Mouse (Mus musculus) adrenal gland, postnatal 14 days (tissue): ENCODE data around the gene Ccdc88c. TPM values are rescaled to one million over a fixed set of nuclear protein-coding genes. Genes with fewer than 3 reads are reported as not detected.

Source experiments
- DNase-seq: peaks from one replicate; pipeline ENCODE4 v3.0.0; 2021; ENCODE audit warnings: mixed read lengths
- long read RNA-seq, 2 experiments: library from polyadenylated mRNA; stranded (forward); transcript quantifications; one replicate each; pipeline ENCODE4 v2.0.0; 2021
- total RNA-seq: library from RNA; stranded (reverse); gene quantifications from 2 replicates; pipeline ENCODE4 v1.2.3, GENCODE M21; 2021

The Ccdc88c gene
- total RNA-seq, result 7.9 and 17.4 TPM in 2 replicates
- long read RNA-seq, experiment 1, partial matches to known transcripts, result 1 of 3 reads
- long read RNA-seq, experiment 1, other reads (novel, unspliced or antisense), result 2 of 3 reads
- long read RNA-seq, experiment 2, partial matches to known transcripts, result 1 of 1 reads
- long read RNA-seq, experiment 2, other reads (novel, unspliced or antisense), result 0 of 1 reads

DNA sequence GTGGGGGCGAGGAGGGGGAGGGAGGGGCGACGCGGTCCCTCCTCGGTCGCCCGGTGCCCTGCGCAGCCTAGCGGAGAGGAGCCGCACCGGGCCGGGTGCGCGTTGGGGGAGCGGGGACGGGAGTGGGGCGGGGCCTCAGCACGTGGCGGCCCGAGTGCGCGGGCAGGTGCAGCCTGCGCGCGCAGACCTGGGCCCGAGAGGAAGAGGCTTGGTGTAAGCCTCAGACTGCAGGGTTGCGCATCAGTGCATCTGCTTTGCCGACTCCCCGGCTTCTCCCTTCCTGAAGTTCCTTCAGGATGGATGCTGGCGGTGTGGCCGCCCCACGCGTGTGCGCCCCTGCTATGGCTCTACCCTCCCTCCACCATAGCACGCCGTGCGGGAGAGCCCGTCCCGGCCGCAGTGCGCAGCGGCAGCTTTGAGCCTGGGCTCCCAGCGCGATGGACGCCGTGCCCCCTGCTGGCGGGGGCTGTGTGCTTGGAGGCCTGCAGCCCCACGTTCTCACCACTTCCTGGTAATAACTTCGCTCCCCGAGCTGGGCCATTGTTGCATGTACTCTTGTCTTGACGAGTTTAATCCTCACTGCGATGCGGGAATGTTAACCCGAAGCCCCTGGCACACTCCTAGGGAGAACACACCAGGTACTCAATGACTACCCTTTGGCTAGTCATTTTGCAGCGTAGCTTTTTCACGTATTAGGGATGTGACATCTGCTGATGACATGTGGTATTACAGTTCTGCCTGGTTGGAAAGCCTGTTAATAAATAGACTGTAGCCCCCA, at the start of gene Ccdc88c:
Gene Ccdc88c, minus strand, starts transcription at position 103 of the 778 bp plus-strand sequence.
- peak; percentile 88 for DNase-seq

DNA sequence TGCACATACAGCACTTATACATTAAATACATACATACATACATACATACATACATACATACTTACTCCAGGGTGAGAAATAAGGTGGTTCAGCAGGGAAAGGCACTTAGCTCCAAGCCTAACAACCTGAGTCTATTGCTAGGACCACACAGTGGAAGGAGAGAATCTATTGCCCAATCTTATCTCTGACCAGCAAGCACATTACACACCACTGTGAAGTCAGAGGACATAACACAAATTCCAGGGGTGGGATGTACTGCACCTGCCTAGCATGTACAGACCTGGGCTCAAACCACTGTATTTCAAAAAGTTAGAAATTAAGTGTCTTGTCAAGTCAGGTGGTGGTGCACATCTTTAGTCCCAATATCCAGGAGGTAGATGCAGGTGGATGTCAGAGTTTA, 49.1 kb upstream of the Ccdc88c start:
- DNase-seq, result no peak

DNA sequence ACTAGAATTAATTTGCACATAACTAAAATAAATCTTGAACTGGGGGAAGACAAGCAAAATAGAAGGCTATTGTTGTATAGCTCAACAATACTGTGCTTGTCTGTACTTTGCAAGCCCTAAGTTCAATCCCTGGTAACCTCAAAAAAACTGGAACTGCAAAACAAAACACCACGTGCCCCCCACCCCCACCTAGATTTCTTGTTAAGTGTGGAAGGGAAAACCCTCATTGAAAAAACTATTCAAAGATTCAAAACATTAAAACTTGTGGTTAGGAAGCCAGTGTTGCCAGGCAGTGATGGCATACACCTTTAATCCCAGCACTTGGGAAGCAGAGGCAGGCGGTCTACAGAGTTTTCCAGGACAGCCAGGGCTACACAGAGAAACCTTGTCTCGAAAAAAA, 46.6 kb upstream of the Ccdc88c start:
- DNase-seq, result no peak

DNA sequence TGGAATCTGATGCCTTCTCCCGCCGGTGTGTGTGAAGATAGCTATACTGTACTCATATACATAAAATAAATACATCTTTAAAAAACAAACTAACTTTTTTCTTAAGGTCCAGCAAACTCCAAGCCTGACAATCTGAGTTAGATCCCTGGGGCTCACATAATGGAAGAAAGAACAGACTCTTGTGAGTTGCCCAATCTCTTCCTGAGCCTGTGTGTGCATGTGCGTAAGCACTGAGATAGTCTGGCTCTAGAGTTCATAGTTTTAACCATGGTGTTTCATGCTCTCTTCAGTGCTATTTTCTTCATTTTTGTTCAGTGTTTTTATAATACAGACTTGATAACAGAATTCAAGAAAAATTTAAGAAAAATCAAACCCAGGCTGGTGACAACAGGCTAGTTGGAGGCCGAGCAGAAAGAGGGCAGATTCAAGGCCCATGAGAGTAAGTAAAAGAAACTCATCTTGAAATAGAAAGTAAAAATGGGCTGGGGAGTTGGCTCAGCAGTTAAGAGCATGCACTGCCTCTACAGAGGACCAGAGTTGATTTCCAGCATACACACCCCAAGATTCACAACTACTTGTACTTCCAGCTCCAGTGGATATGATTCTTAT, 46.1 kb upstream of the Ccdc88c start:
- no peak for DNase-seq

- no peak for DNase-seq
Observed at GRCm38 (mm10) chr12:101069813-101070212, 41.0 kb upstream of the Ccdc88c start.

GRCm38 (mm10) chr12:101066329-101066728, 37.5 kb upstream of the Ccdc88c start:
- DNase-seq, result no peak

DNA sequence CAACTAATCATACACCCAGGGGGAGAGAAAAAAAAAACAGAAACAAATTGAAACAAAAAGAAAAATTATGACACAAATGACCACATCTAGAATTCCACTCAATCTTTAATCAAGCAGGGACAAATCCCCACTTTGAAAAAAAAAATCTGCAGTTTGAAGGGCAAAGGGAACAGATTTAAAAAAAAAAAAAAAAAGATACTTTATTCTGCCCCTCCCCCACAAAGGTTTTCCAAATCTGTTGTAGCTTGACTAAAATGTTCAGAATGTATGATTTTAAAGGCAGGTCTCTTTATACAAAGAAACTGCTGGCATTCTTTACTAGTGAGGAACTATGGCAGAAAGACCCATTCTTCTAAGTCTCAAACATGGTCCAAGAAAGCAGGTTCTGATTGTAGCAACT, 11.1 kb upstream of the Ccdc88c start:
- DNase-seq, result no peak

DNA sequence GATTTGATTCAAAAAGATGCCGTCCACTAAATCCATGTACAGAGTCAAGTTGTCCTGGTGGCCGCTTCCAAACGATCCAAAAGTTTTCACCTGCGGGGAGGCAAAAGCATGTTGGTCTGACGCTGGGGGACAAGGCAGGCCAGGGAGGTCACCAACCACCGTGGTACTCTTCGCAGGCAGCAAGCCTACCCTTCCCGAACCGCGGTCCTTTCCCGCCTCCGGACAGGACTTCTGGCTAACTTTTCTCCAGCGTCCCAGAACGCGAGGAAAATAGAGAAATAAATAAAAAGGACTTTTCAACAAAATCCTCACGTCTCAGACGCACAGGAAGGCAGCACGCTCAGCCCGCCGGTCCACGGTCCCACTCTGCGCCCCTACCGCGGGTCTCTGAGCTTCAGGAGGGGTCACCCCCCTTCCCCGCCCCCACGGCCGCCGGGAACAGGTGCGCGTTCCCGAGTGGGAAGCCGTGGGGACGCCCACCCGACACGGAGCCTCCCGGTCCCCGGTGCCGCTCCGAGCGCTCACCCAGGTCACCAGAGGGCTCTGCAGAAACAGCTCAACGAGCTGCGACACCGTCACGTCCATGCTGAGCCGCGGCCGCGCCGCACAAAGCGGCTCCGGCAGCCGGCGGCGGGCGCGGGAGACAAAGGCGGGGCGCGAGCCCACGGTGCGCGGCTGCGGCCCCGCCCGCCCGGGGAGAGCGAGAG, 456 bp downstream of the Ccdc88c start:
- no peak for DNase-seq

- DNase-seq, result no peak
Observed at GRCm38 (mm10) chr12:101027451-101028246, 1.2 kb downstream of the Ccdc88c start.

DNA sequence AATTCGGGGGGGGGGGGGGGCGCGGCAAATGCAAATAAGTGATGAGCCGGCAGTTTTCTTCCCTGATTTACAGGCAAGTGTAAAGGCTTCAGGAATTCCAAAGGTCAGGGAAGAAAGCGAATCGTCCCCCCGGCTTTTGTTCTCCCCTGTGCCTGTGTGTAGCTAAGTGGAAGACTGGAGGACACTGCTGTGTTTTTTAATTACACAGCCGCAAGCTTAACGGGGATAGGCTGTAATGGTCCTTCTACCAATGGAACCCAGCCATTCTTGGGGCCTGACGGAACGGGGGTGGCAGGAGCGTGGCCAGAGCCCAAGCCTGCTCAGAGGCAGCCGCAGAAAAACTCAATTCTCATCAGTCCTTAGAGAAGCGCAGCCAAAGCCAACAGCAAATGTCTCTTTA, 1.9 kb downstream of the Ccdc88c start:
- no peak for DNase-seq

DNA sequence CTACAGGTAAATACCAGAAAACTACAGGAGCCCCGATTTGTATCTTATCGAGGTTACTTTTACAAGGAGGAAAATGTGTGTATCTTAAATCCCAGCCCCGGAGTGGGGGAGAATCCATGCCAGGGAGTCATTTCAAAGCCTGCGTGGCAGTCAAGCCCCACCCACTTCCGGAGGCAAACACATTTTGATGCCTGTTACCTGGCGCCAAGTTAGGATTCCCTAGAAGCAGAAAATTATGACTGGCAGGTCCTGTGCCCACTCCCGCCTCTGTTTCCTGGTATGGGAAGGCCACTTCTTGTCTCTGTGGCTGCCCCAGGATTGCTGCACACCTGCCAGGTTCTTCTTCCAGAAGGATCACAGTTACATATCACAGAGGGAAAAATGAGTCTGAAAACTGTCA, 2.3 kb downstream of the Ccdc88c start:
- no peak for DNase-seq

DNA sequence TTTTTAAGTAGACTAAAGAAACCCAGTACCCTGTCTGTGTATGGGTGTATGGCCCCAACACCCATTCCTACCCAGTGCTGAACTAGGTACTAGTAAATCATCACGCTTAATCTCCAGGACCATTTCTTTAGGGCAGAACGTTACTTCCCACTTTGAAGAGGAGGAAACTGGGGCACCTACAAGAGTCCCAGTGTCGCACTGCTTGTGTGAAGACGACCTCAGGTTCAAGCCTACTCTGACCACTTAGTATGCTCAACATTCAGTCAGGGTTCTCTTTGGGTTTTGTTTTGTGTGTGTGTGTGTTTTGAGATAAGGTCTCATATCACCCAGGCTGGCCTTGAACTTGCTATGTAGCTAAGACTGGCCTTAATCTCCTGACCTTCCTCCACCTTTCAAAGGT, 2.8 kb downstream of the Ccdc88c start:
- DNase-seq, result no peak

- DNase-seq, result no peak
Observed at GRCm38 (mm10) chr12:101025379-101025778, 3.5 kb downstream of the Ccdc88c start.

GRCm38 (mm10) chr12:101024824-101025223, 4.0 kb downstream of the Ccdc88c start:
- no peak for DNase-seq

- no peak for DNase-seq
Observed at GRCm38 (mm10) chr12:101023143-101023542, 5.7 kb downstream of the Ccdc88c start.

GRCm38 (mm10) chr12:101022353-101022752, 6.5 kb downstream of the Ccdc88c start:
- DNase-seq, result no peak

DNA sequence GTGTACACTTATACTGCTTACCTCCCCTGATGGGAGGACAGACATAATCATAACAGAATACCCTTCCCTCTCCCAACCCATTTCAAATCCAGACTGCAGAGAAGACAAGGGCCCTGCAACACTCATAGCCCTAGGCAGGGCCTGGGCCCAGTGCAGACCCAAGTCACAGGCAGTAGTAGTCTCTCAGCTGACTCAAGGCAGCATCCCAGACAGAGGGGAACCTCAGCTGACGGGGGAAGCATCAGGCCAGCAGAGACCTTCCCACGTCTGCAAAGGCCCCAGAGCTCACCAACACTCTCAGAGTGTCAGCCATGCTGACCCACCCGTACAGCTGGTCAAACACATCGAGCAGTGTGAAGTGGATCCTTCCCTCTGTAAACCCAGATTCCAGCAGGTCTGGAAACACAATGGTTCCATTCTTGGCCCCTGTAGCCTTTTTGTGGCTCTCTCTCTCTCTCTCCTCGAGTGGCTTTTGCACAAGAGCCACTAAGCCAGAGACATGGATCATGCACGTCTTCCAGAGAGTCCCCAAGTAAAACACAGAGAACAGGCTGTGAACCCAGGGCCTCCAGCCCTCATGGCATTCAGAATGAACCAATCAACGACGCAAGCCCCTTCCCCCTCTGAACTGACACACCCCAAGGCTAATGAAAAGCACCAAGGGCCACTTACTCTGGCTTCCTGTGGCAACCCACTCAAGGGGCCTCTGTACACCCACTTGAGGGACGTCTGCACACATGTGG, 7.2 kb downstream of the Ccdc88c start:
- no peak for DNase-seq

- DNase-seq, result no peak
Observed at GRCm38 (mm10) chr12:101020210-101021015, 8.4 kb downstream of the Ccdc88c start.

GRCm38 (mm10) chr12:101019443-101019842, 9.4 kb downstream of the Ccdc88c start:
- no peak for DNase-seq

- DNase-seq, result no peak
Observed at GRCm38 (mm10) chr12:101019031-101019430, 9.8 kb downstream of the Ccdc88c start.
